Mouse (Mus musculus) midbrain, embryonic 12.5 days (tissue): Measurements from ENCODE around the gene Snap25. TPM values are rescaled to one million over a fixed set of nuclear protein-coding genes. Genes with fewer than 3 reads are reported as not detected.

Experiments
- ATAC-seq: fragments of 200-750 bp; cut with Nextera tagmentation; 2 replicates; pipeline ENCODE4 v1.8.0; 2017; ENCODE audit warnings: low read depth, moderate TSS enrichment, moderate library complexity; ENCODE audit not compliant: low FRiP score
- H3K27ac ChIP-seq: fragments of 300-500 bp; sonication (generic); replicated peaks from 2 replicates; pipeline ENCODE4 v1.5.1; 2016; ENCODE audit warnings: mild to moderate bottlenecking
- H3K27me3 ChIP-seq: fragments of 300-500 bp; sonication (generic); 2 replicates; pipeline ENCODE4 v1.6.1; 2016; ENCODE audit warnings: mild to moderate bottlenecking
- H3K36me3 ChIP-seq: fragments of 300-500 bp; sonication (generic); 2 replicates; pipeline ENCODE4 v1.6.1; 2016
- H3K4me1 ChIP-seq: fragments of 300-500 bp; sonication (generic); 2 replicates; pipeline ENCODE4 v1.6.1; 2016
- H3K4me2 ChIP-seq: fragments of 300-500 bp; sonication (generic); replicated peaks from 2 replicates; pipeline ENCODE4 v1.6.1; 2016; ENCODE audit warnings: mild to moderate bottlenecking, moderate library complexity
- H3K4me3 ChIP-seq: fragments of 300-500 bp; sonication (generic); 2 replicates; pipeline ENCODE4 v1.5.1; 2016; ENCODE audit warnings: mild to moderate bottlenecking
- H3K9ac ChIP-seq: fragments of 300-500 bp; sonication (generic); replicated peaks from 2 replicates; pipeline ENCODE4 v1.6.1; 2016; ENCODE audit warnings: mild to moderate bottlenecking, moderate library complexity
- H3K9me3 ChIP-seq: fragments of 300-500 bp; sonication (generic); 2 replicates; pipeline ENCODE4 v1.6.1; 2016; ENCODE audit warnings: mild to moderate bottlenecking
- WGBS: fragments of 180-500 bp; shearing (Covaris S2); methylation state at CpG from one replicate; pipeline ENCODE4 v1.1.7; 2016; 5-methylcytosine and 5-hydroxymethylcytosine counted together
- polyA plus RNA-seq: library from polyadenylated mRNA; unstranded; fragments of >200 nt; fragmentation: Nextera tagmentation; extraction: Ambion mirVana; gene quantifications from 2 replicates; pipeline ENCODE4 v1.2.1, GENCODE M21; 2016

Snap25 gene
- polyA plus RNA-seq, 1 experiment from 2014 or later = 37.0 TPM

GRCm38 (mm10) chr2:136827612-136828011, 114.4 kb downstream of the Snap25 start:
- Histone ChIP-seq H3K27ac (no peak overlapping the region), H3K27me3 (no peaks in the 10 kb centered on the region), H3K9me3 (no peaks in the 10 kb centered on the region), H3K36me3 (no peaks in the 10 kb centered on the region), H3K4me1 (peaks cover 3% of the 10 kb centered on the region; the same call in 1 of the 2 replicates), H3K4me3 (no peak overlapping the region), H3K4me2 (no peak overlapping the region), H3K9ac (no peak overlapping the region)
- WGBS = 89% methylated on average over 4 of the region's 4 CpGs
- ATAC-seq = no peak

Other genes starting within 250 kb of the Snap25 start
- gene Ankef1, start 211.5 kb upstream of the Snap25 start, polyA plus RNA-seq = 0.65 and 0.88 TPM in 2 replicates
- gene AL731706.2, start 172.2 kb downstream of the Snap25 start, polyA plus RNA-seq = 11.3 and 14.6 TPM in 2 replicates
- gene Slx4ip, start 177.8 kb downstream of the Snap25 start, polyA plus RNA-seq = 13.2 and 13.8 TPM in 2 replicates
- 19.5 and 22.5 TPM in 2 replicates for gene AL731706.1, start 177.9 kb downstream of the Snap25 start, polyA plus RNA-seq
- 13.5 and 17.4 TPM in 2 replicates for gene Mkks, start 177.9 kb downstream of the Snap25 start, polyA plus RNA-seq